Mouse (Mus musculus): ENCODE measurements around the gene Gjb2.

The Gjb2 gene

GRCm38 (mm10) chr14:57104106-57105023 lies at the start of gene Gjb2:
Gene Gjb2, minus strand, starts transcription at chr14:57104702.
- DNase-seq (ENCODE audit: low spot score in 2 of 2), result no peak

DNA sequence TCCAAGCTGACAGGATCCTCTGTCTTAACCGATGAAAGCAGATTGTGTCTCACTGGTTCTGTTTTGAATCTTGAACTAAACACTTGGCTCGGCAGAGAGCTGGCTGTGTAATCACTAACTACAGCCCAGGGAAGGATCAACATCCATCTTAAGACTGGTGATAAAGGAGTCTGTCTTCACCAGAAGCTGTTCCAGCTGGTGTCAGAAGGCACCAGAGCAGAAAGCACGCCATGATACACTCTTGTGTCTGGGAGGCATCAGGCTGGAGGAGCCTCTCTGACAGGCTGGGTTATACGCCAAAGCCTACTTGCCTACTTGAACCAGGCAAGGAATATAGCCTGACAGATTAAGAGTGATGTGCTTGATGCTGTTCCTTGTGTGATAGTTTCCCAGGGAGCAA lies 41.2 kb upstream of the Gjb2 start:
- no peak for DNase-seq (ENCODE audit: low spot score in 2 of 2)

DNA sequence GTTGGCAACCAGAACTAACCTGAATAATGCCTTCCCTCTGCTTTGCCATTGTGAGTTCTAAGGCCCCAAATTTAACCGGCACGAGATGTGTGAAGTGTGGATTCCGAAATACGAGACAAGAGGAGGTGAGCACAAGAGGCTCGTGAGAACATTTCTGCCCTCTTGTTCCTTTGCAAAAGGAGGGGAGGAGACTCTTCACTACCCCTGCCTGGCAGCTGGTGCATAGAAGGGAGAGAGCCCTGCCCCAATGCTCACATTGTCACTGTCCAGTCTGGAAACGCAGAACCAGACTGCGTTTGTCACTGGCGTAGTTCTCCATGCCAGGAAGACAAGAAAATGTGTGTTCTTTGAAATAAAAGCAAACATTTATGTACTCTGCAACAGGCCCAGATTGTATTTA lies 30.8 kb upstream of the Gjb2 start:
- no peak for DNase-seq (ENCODE audit: low spot score in 2 of 2)

GRCm38 (mm10) chr14:57133161-57133661 lies 28.7 kb upstream of the Gjb2 start, which contains the start of gene Gjb6:
Gene Gjb6, minus strand, starts transcription at chr14:57133611.
- peak in 1 of 2 experiments; percentile 18 for DNase-seq (ENCODE audit: low spot score in 2 of 2)

DNA sequence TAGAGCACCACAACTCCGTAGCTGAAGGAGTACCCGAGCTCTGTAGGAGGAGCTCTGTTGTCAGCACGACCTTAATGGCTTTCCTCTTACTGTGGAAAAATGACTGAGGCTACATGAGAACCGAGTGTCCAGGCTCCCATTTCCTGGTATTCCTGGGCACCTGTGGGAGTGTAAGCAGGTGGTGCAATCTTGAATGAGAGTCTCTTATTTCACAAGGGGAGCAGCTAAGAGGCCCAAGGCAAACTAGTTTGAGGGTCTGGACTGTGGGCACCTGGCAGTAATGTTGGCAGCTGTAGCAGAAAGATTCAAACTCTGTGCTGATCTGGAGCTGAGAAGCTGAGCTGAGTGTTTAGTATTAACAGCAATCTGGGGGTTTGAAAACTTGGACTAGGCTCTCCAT lies 22.9 kb upstream of the Gjb2 start:
- no peak for DNase-seq (ENCODE audit: low spot score in 2 of 2)

GRCm38 (mm10) chr14:57122295-57122694 lies 17.8 kb upstream of the Gjb2 start:
- DNase-seq (ENCODE audit: low spot score in 2 of 2), result no peak

DNA sequence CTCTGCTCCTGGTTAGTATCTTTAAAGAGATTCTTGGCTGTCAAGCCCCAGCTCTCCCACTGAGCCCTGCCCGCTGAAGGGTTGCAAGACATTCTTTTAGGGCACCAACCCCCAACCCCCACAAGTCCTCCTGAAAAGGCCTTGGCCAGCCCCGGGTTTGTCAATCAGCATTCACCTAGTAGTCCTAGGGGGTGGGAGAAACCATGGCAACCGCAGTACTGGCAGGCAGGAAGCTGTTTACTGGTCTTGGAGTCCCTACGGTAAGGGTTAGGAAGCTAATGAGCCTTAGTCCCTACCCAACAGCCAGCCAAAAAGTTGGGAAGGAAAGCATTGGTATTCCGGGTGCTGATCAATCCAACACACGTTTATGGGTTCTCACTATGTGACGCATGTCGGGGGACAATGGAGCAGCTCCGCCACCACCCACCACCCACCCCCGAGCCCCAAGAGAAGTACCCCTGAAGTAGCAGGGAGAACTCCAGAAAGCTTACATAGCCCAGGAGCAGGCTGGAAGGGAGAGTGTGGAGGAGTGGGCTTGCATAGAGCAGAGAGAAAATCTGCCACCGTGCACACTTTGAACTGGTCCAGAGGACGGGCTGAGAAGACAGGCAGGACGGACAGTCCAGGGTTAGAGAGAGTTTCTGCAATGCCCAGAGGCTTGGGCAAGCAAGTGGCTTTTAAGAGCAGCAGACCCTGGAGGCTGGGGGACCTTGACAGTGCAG lies 11.5 kb upstream of the Gjb2 start, which contains the start of gene Gm4491:
Gene Gm4491 (minus strand): TSS at position 61 of the 722 bp plus-strand sequence.
- DNase-seq (ENCODE audit: low spot score in 2 of 2), result peak; percentile 22 to 53

DNA sequence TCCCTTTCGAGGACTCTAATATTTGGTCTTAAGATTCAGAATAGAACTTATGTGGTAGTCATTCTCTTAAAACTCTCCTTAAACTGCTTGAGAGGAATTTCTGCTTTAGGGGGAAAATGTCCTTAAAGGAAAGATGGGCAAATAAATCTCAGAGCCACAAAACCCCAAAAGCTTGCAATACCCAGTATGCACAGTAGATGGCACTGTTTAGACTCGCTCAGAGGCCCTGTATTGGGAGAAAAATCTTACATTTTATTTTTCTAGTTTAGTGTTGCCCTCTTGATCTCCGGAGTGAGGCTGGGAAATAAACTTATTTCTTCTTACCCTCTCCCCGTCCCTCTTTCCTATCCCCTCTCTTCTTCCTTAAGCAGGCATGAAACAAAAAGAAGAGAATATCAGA lies 4.7 kb upstream of the Gjb2 start:
- DNase-seq (ENCODE audit: low spot score in 2 of 2), result peak; percentile 46 to 59

GRCm38 (mm10) chr14:57107916-57108315 lies 3.4 kb upstream of the Gjb2 start:
- no peak for DNase-seq (ENCODE audit: low spot score in 2 of 2)

DNA sequence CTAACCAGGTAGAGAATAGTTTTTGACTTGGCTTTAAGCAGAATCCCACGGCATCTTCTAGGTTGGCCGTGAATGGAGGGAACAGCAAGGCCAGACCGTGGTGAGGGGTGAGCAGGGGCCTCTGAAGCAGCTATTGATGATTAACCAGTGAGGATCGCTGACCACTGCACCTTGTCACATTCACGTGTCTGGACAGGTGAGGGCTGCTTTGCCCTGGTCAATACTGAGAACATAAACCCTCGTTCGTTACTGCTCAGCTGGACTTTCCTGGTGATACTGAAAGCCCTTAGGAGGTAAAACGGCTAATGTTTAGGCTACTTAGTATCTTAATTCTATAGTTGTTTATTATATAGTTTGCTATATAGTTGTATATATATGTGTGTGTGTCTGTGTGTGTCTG lies 2.6 kb upstream of the Gjb2 start:
- no peak for DNase-seq (ENCODE audit: low spot score in 2 of 2)

GRCm38 (mm10) chr14:57105721-57106120 lies 1.2 kb upstream of the Gjb2 start:
- DNase-seq (ENCODE audit: low spot score in 2 of 2), result no peak

DNA sequence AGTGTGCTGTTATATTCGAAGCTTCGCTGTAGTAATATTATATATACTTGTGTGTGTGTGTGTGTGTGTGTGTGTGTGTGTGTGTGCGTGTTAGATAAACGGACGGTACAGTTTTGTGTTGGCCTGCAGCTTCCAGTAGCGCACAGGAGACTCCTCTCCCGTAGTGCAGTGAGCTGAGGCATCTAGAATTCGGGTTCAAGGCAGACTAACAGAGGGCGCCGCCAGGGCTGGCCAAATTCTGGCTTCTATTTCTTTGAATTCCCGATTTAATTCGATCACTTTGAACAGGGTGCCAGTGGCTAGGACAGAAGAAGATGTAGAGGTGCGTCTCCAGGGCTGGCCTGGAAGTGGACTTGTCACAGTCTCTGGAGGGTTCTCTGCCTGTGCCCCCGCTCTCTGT lies 609 bp upstream of the Gjb2 start:
- DNase-seq (ENCODE audit: low spot score in 2 of 2), result no peak

GRCm38 (mm10) chr14:57103711-57104105 lies 794 bp downstream of the Gjb2 start:
- DNase-seq (ENCODE audit: low spot score in 2 of 2), result no peak

DNA sequence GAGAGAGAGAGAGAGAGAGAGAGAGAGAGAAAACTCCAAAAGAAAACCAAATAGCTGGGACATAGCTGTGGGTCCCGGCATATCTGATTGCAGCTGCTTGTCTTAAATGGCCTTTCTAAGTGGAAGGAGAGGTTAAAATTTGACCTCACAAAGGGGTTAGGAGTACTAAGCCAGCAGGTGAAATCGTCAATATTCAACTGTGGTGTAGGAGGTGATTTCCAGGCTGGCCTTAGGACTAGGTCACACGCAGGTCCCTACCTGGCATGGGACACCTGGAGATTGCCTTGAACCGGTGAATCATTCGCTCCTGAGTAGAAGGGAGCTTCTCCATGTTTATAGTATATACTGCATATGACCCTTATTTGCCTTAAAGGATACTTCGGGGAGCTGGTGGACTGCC lies 1.4 kb downstream of the Gjb2 start:
- DNase-seq (ENCODE audit: low spot score in 2 of 2), result no peak

GRCm38 (mm10) chr14:57101623-57102022 lies 2.9 kb downstream of the Gjb2 start:
- no peak for DNase-seq (ENCODE audit: low spot score in 2 of 2)

DNA sequence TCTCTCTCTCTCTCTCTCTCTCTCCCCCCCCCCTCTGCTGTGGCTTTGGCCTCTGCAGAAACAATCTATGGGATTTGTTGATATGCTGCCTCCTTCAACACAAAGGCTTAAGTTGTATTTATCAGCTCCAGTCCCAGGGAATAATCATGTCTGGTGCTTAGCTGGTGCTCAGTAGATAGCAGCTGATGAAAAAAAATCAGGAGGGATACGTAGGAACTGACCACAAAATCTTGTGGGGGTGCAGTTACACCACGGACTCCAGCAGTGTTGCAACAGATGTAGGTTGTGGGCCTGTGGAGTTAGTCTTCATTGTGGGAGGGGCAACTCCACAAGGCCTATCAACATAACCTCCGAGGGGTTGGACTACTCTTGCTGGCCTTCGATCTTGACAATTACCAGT lies 8.6 kb downstream of the Gjb2 start:
- no peak for DNase-seq (ENCODE audit: low spot score in 2 of 2)

- peak; percentile 19 to 63 for DNase-seq (ENCODE audit: low spot score in 2 of 2)
Observed at GRCm38 (mm10) chr14:57093029-57093428, 11.5 kb downstream of the Gjb2 start.

GRCm38 (mm10) chr14:57090001-57090400 lies 14.5 kb downstream of the Gjb2 start:
- no peak for DNase-seq (ENCODE audit: low spot score in 2 of 2)

GRCm38 (mm10) chr14:57089107-57089506 lies 15.4 kb downstream of the Gjb2 start:
- DNase-seq (ENCODE audit: low spot score in 2 of 2), result no peak

DNA sequence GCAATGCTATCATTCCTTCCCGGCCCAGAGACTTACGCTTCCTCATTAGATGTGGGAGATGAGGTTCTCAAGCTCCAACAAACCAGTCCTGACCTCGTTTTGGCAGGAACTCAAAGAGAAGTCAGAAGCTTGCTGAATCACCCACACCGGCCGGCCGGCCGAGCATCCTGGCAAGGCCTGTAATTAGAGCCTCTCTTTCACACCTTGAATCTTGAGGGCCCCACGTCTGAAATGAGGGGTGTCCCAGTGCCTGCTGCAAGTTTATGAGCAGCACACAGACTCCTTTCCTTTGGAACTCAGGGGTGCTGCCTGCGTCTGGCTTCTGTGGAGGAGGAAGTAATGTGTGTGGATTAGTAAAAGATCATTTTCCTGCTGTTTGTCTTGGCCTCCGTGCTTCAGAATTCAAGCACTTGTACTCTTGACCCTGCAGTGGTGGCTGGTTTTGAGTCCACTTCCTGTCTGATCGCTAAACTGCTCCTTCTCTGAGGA lies 20.3 kb downstream of the Gjb2 start:
- DNase-seq (ENCODE audit: low spot score in 2 of 2), result no peak

- DNase-seq (ENCODE audit: low spot score in 2 of 2), result no peak
Observed at GRCm38 (mm10) chr14:57082863-57083262, 21.6 kb downstream of the Gjb2 start.

GRCm38 (mm10) chr14:57075537-57075936 lies 29.0 kb downstream of the Gjb2 start:
- DNase-seq (ENCODE audit: low spot score in 2 of 2), result no peak

Measured in frontal cortex, postnatal 36 days (tissue).